Mouse (Mus musculus) kidney, postnatal 4 days (tissue): ENCODE results near the gene Fam83g.
A peak's percentile ranks its signal among the peaks of the same experiment; 100 is the strongest.

ENCODE experiments used
- DNase-seq, 2 experiments: peaks; one replicate each; pipeline ENCODE4 v3.0.0; 2021; ENCODE audit warnings: mixed read lengths in 2 of 2

Fam83g gene

GRCm38 (mm10) chr11:61674839-61675159, 9.1 kb upstream of the Fam83g start:
- peak; percentile 70 to 80 for DNase-seq

GRCm38 (mm10) chr11:61675332-61675731, 8.6 kb upstream of the Fam83g start:
- DNase-seq: no peak

GRCm38 (mm10) chr11:61676216-61676854, 7.6 kb upstream of the Fam83g start:
- no peak for DNase-seq

GRCm38 (mm10) chr11:61677709-61678108, 6.2 kb upstream of the Fam83g start:
- DNase-seq: no peak

GRCm38 (mm10) chr11:61679091-61679866, 4.6 kb upstream of the Fam83g start:
- DNase-seq: no peak

GRCm38 (mm10) chr11:61685119-61685725, 1.3 kb downstream of the Fam83g start:
- DNase-seq: no peak

GRCm38 (mm10) chr11:61686141-61686540, 2.2 kb downstream of the Fam83g start:
- no peak for DNase-seq

GRCm38 (mm10) chr11:61686906-61687453, 3.1 kb downstream of the Fam83g start:
- DNase-seq: peak in 1 of 2 experiments; percentile 35

- DNase-seq: peak in 1 of 2 experiments; percentile 24
These were observed 3.7 kb downstream of the Fam83g start for GRCm38 (mm10) chr11:61687595-61687994.

- DNase-seq: no peak
These were observed 9.1 kb downstream of the Fam83g start for GRCm38 (mm10) chr11:61692996-61693395.

GRCm38 (mm10) chr11:61698852-61699251, 15.0 kb downstream of the Fam83g start:
- DNase-seq: no peak

GRCm38 (mm10) chr11:61699460-61699859, 15.6 kb downstream of the Fam83g start:
- DNase-seq: no peak

GRCm38 (mm10) chr11:61699933-61700332, 16.0 kb downstream of the Fam83g start:
- peak; percentile 46 to 57 for DNase-seq

- peak in 1 of 2 experiments; percentile 51 for DNase-seq
These were observed 17.8 kb downstream of the Fam83g start for GRCm38 (mm10) chr11:61701696-61702095.

GRCm38 (mm10) chr11:61702494-61702893, 18.6 kb downstream of the Fam83g start:
- no peak for DNase-seq

- no peak for DNase-seq
These were observed 21.7 kb downstream of the Fam83g start for GRCm38 (mm10) chr11:61705581-61705980.

- DNase-seq: no peak
These were observed 22.3 kb downstream of the Fam83g start for GRCm38 (mm10) chr11:61706232-61706631.

- no peak for DNase-seq
These were observed 25.0 kb downstream of the Fam83g start for GRCm38 (mm10) chr11:61708928-61709327.

- no peak for DNase-seq
These were observed 29.4 kb downstream of the Fam83g start for GRCm38 (mm10) chr11:61713157-61713855.

GRCm38 (mm10) chr11:61714346-61715117, 30.6 kb downstream of the Fam83g start:
- DNase-seq: peak; percentile 64 to 79

- no peak for DNase-seq
These were observed 31.2 kb downstream of the Fam83g start for GRCm38 (mm10) chr11:61715130-61715529.

- peak in 1 of 2 experiments; percentile 3 for DNase-seq
These were observed 34.1 kb downstream of the Fam83g start for GRCm38 (mm10) chr11:61717990-61718389.
